Mouse (Mus musculus) stomach, embryonic 16.5 days (tissue): ENCODE data around the gene Pfn2. TPM values are rescaled to one million over a fixed set of nuclear protein-coding genes. Genes with fewer than 3 reads are reported as not detected.
A peak's percentile ranks its signal among the peaks of the same experiment; 100 is the strongest.

Experiments
- ATAC-seq: fragments of 200-750 bp; cut with Nextera tagmentation; 2 replicates; pipeline ENCODE4 v1.8.0; 2017; ENCODE audit warnings: moderate number of reproducible peaks, moderate TSS enrichment; ENCODE audit not compliant: insufficient read depth, low FRiP score
- H3K27ac ChIP-seq: fragments of 300-500 bp; sonication (generic); 2 replicates; pipeline ENCODE4 v1.5.1; 2014; ENCODE audit warnings: low read length
- H3K27me3 ChIP-seq: fragments of 300-500 bp; sonication (generic); 2 replicates; pipeline ENCODE4 v1.6.1; 2014; ENCODE audit warnings: low read length, control low read depth, mixed read lengths; ENCODE audit not compliant: control insufficient read depth, insufficient read depth
- H3K36me3 ChIP-seq: fragments of 300-500 bp; sonication (generic); 2 replicates; pipeline ENCODE4 v1.6.1; 2014; ENCODE audit warnings: low read length; ENCODE audit not compliant: control insufficient read depth, insufficient read depth
- H3K4me1 ChIP-seq: fragments of 300-500 bp; sonication (generic); 2 replicates; pipeline ENCODE4 v1.6.1; 2014; ENCODE audit warnings: low read length, control low read depth, mixed read lengths; ENCODE audit not compliant: control insufficient read depth, insufficient read depth
- H3K4me2 ChIP-seq: fragments of 300-500 bp; sonication (generic); 2 replicates; pipeline ENCODE4 v1.6.1; 2014; ENCODE audit warnings: low read depth, low read length, mixed read lengths
- H3K4me3 ChIP-seq: fragments of 300-500 bp; sonication (generic); replicated peaks from 2 replicates; pipeline ENCODE4 v1.5.1; 2014; ENCODE audit warnings: mild to moderate bottlenecking, low read length
- H3K9ac ChIP-seq: fragments of 300-500 bp; sonication (generic); 2 replicates; pipeline ENCODE4 v1.6.1; 2014; ENCODE audit warnings: low read length
- H3K9me3 ChIP-seq: fragments of 300-500 bp; sonication (generic); replicated peaks from 2 replicates; pipeline ENCODE4 v1.6.1; 2016; ENCODE audit warnings: low read length, control low read depth; ENCODE audit not compliant: control insufficient read depth
- WGBS: fragments of 180-500 bp; shearing (Covaris S2); extraction: QIAGEN DNeasy Blood & Tissue Kit; methylation state at CpG from one replicate; pipeline ENCODE4 v1.1.7; 2014; 5-methylcytosine and 5-hydroxymethylcytosine counted together
- polyA plus RNA-seq: library from polyadenylated mRNA; unstranded; fragments of >200 nt; fragmentation: Nextera tagmentation; extraction: Ambion mirVana; gene quantifications from 2 replicates; pipeline ENCODE4 v1.2.1, GENCODE M21; 2015

Pfn2 gene
- polyA plus RNA-seq, result 56.5 and 60.5 TPM in 2 replicates

DNA sequence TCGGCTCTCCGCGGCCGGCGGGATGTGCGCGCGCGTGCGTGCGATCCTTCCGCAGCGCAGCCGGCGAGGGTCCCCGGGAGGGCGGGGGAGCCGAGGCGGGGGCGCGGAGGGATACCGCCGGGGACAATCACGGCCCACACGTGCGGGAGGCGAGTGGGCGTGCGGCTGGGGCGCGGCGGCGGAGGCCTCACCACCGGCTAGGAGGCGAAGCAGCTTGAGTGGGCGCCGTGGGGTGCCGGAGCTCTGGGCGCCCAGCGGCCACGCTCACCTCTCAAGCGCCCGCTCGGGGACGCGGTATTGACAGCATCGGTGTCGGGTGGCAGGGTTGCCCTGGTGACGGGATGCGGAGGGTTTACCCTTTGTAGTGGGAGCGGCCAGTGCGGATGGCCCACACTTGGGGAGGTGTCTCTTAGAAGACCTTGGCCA lies at the start of gene Pfn2:
TSS of gene Pfn2 (minus strand) at position 320 of the 426 bp plus-strand sequence.
- ATAC-seq, result peak; percentile 84
- peak within 1 kb of the TSS; percentile 85 for H3K27ac ChIP-seq
- H3K9me3 ChIP-seq, result no peaks in the 10 kb centered on the region; the same call in 1 of the 2 replicates
- H3K27me3 ChIP-seq, result no peaks in the 10 kb centered on the region
- H3K4me2 ChIP-seq, result peak within 1 kb of the TSS; percentile 84
- H3K4me3 ChIP-seq, result peak within 1 kb of the TSS; percentile 90
- peak within 1 kb of the TSS; percentile 87 for H3K9ac ChIP-seq
- WGBS, result 1% methylated on average over 50 of the region's 52 CpGs
- H3K4me1 ChIP-seq, result peaks cover 10% of the 10 kb centered on the region
- 0 out of 2 replicates have a peak, but pooled peaks cover 6% of the 10 kb centered on the region for H3K36me3 ChIP-seq

DNA sequence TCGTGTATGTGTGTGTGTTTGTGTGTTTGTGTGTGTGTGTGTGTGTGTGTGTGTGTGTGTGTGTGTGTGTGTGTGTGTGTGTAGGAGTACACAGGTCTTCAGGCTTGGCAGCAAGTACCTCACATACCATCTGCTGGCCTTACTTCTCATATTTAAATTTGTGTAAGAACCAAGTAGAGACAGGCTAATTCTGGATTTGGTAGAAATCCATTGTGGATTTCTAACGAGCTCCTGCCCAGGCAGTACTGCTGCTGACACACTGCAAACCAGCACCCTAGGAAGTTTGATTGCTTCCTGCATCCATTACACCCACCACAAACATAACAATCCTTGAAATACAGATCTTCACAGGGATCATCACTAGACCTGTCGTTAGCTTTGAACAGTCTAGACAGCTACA lies 35.1 kb upstream of the Pfn2 start:
- no peak overlapping the region for H3K4me2 ChIP-seq
- H3K27me3 ChIP-seq, result no peaks in the 10 kb centered on the region
- H3K27ac ChIP-seq, result no peak overlapping the region
- H3K4me3 ChIP-seq, result no peak overlapping the region
- no peak overlapping the region for H3K9ac ChIP-seq
- WGBS, result 79% methylated on average over 3 of the region's 3 CpGs
- H3K9me3 ChIP-seq, result no peaks in the 10 kb centered on the region
- no peaks in the 10 kb centered on the region for H3K4me1 ChIP-seq
- ATAC-seq, result no peak
- H3K36me3 ChIP-seq, result no peaks in the 10 kb centered on the region

DNA sequence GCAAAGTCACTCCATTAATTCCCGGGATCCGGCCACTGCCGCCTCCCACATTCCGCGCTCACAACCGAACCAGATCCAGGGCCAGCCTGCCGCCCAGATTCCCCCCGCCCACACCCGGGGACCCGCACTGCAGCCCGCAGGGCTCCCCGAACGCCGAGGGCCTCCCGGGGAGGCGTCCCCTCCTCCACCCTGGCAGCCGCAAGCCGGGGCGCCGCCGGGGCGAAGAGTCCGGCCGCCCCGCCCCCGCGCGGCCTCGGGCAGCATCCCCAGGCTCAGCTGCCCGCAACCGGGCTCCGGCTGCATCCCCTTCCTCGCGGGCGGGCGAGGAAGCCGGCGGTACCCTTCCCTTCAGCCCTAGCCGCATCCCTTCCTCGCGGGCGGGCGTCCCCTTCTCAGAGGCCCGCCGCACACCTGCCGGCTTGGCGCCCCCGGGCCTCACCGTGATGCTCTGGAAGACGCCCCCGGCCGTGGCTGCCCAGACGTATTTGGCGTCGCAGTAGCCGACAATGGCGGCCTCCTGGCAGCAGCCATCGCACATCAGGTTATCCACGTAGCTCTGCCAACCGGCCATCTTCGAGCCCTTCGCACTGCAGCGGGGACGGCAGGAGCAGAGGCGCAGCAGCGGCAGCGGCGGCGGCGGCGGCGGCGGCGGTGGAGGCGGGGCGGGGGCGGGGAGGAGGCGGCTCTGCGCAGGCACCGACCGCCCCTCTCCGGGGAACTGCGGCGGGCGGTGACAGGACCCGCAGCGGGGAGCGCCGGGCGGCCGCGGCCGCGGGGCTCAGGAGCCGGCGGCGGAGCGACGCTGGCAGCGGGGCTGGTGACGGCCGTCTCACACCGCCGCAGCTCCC lies 743 bp downstream of the Pfn2 start:
- ATAC-seq, result peak; percentile 91
- Histone ChIP-seq H3K4me1 (peaks cover 10% of the 10 kb centered on the region), H3K9ac (peak overlapping the region; percentile 87), H3K27ac (peak overlapping the region; percentile 85), H3K4me2 (peak overlapping the region; percentile 84), H3K27me3 (no peaks in the 10 kb centered on the region), H3K4me3 (peak overlapping the region; percentile 90), H3K9me3 (no peaks in the 10 kb centered on the region; the same call in 1 of the 2 replicates), H3K36me3 (0 out of 2 replicates have a peak, but pooled peaks cover 6% of the 10 kb centered on the region)
- under 1% methylated on average over 91 of the region's 104 CpGs for WGBS

DNA sequence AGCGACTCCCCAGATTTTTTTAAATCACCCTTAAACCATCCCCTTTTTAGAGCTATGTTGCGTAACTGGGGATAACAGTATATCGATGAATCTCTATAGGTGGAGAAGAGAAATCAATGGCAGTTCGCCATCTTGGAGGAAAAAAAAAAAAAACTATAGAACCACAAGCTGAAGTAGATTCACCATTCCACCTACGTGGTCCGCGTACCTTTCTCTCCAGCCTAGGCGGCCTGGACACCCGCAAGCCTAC lies 1.3 kb downstream of the Pfn2 start:
- Histone ChIP-seq H3K4me2 (peak overlapping the region; percentile 84), H3K36me3 (0 out of 2 replicates have a peak, but pooled peaks cover 6% of the 10 kb centered on the region), H3K4me3 (peak overlapping the region; percentile 90), H3K9ac (peak overlapping the region; percentile 87), H3K27ac (peak overlapping the region; percentile 85), H3K4me1 (peaks cover 10% of the 10 kb centered on the region), H3K27me3 (no peaks in the 10 kb centered on the region), H3K9me3 (no peaks in the 10 kb centered on the region; the same call in 1 of the 2 replicates)
- 3% methylated on average over 9 of the region's 9 CpGs for WGBS
- ATAC-seq, result no peak

GRCm38 (mm10) chr3:57845786-57846661 lies 1.9 kb downstream of the Pfn2 start:
- Histone ChIP-seq H3K36me3 (0 out of 2 replicates have a peak, but pooled peaks cover 6% of the 10 kb centered on the region), H3K27ac (no peak overlapping the region), H3K9ac (peak overlapping the region; percentile 87), H3K4me3 (peak overlapping the region; percentile 90), H3K4me1 (peaks cover 10% of the 10 kb centered on the region), H3K27me3 (no peaks in the 10 kb centered on the region), H3K4me2 (peak overlapping the region; percentile 84), H3K9me3 (no peaks in the 10 kb centered on the region; the same call in 1 of the 2 replicates)
- 20% methylated on average over 11 of the region's 11 CpGs for WGBS
- no peak for ATAC-seq

DNA sequence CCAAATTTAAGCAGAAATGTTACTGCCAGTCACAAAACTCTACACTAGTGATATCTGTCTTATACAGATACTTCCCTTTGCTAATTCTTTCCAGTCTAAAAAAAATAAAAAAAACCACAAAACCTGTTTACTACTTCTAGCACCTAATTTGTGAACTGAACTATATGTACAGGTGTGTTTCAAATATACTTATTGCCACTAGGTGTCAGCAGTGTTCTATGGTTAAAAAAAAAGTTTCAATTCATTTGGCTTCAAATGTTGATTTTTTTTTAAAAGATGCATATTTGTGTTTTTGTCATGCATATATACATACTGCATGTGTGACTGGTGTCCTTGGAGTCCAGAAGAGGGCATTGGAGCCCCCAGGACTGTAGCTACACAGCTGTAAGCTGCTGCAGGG lies 4.1 kb downstream of the Pfn2 start:
- no peak for ATAC-seq
- Histone ChIP-seq H3K4me2 (no peak overlapping the region), H3K9ac (no peak overlapping the region), H3K36me3 (0 out of 2 replicates have a peak, but pooled peaks cover 6% of the 10 kb centered on the region), H3K27ac (no peak overlapping the region), H3K4me3 (no peak overlapping the region), H3K4me1 (peaks cover 10% of the 10 kb centered on the region), H3K27me3 (no peaks in the 10 kb centered on the region), H3K9me3 (peaks cover 4% of the 10 kb centered on the region; the same call in 1 of the 2 replicates)

GRCm38 (mm10) chr3:57836911-57837310 lies 11.0 kb downstream of the Pfn2 start:
- H3K4me3 ChIP-seq, result no peak overlapping the region
- no peaks in the 10 kb centered on the region for H3K27me3 ChIP-seq
- H3K4me1 ChIP-seq, result no peaks in the 10 kb centered on the region
- H3K36me3 ChIP-seq, result no peaks in the 10 kb centered on the region
- 0 out of 2 replicates have a peak, but pooled peaks cover 4% of the 10 kb centered on the region for H3K9me3 ChIP-seq
- WGBS, result 90% methylated on average over 4 of the region's 4 CpGs
- no peak overlapping the region for H3K27ac ChIP-seq
- ATAC-seq, result no peak
- no peak overlapping the region for H3K9ac ChIP-seq
- no peak overlapping the region for H3K4me2 ChIP-seq

DNA sequence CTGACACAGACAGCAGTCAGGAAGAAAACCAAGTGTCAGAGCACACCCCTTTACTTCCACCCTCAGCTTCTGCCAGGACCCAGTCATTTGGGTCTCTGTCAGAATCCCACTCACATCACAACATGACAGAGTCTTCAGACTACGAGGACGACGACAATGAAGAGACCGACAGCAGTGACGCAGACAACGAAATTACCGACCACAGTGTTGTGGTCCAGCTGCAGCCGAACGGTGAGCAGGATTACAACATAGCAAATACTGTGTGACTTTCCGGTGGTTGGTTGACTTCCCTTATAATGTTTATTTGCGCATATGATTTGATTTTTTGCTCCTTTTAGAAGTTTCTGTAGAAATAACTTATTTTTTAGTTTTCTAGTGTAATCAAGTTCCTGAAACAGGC lies 14.3 kb downstream of the Pfn2 start:
- 90% methylated on average over 11 of the region's 11 CpGs for WGBS

GRCm38 (mm10) chr3:57825866-57826265 lies 22.0 kb downstream of the Pfn2 start:
- H3K4me1 ChIP-seq, result no peaks in the 10 kb centered on the region

More for the DNA sequence above, 14.3 kb downstream of the Pfn2 start:
- H3K9ac ChIP-seq, result no peak overlapping the region
- no peak overlapping the region for H3K4me2 ChIP-seq
- no peak overlapping the region for H3K4me3 ChIP-seq
- no peaks in the 10 kb centered on the region for H3K27me3 ChIP-seq
- ATAC-seq, result no peak
- H3K27ac ChIP-seq, result no peak overlapping the region
- H3K9me3 ChIP-seq, result no peaks in the 10 kb centered on the region
- no peaks in the 10 kb centered on the region for H3K4me1 ChIP-seq
- no peaks in the 10 kb centered on the region for H3K36me3 ChIP-seq

More at GRCm38 (mm10) chr3:57825866-57826265, 22.0 kb downstream of the Pfn2 start:
- H3K27ac ChIP-seq, result no peak overlapping the region
- H3K4me3 ChIP-seq, result no peak overlapping the region
- ATAC-seq, result no peak
- H3K27me3 ChIP-seq, result no peaks in the 10 kb centered on the region
- no peak overlapping the region for H3K9ac ChIP-seq
- WGBS, result 89% methylated on average over 3 of the region's 3 CpGs
- no peaks in the 10 kb centered on the region for H3K9me3 ChIP-seq
- peaks cover 1% of the 10 kb centered on the region; the same call in 1 of the 2 replicates for H3K36me3 ChIP-seq
- no peak overlapping the region for H3K4me2 ChIP-seq
